Mouse (Mus musculus) lung, postnatal 25 days (tissue): ENCODE results near the gene Grin2d.

Experiments used
- DNase-seq: peaks from one replicate; pipeline ENCODE4 v3.0.0; 2022; ENCODE audit warnings: low spot score

The Grin2d gene

GRCm38 (mm10) chr7:45805941-45806340 lies 72.2 kb downstream of the Grin2d start:
- no peak for DNase-seq

GRCm38 (mm10) chr7:45802551-45802950 lies 75.6 kb downstream of the Grin2d start:
- no peak for DNase-seq

GRCm38 (mm10) chr7:45801348-45801747 lies 76.8 kb downstream of the Grin2d start:
- DNase-seq = peak; percentile 94

DNA sequence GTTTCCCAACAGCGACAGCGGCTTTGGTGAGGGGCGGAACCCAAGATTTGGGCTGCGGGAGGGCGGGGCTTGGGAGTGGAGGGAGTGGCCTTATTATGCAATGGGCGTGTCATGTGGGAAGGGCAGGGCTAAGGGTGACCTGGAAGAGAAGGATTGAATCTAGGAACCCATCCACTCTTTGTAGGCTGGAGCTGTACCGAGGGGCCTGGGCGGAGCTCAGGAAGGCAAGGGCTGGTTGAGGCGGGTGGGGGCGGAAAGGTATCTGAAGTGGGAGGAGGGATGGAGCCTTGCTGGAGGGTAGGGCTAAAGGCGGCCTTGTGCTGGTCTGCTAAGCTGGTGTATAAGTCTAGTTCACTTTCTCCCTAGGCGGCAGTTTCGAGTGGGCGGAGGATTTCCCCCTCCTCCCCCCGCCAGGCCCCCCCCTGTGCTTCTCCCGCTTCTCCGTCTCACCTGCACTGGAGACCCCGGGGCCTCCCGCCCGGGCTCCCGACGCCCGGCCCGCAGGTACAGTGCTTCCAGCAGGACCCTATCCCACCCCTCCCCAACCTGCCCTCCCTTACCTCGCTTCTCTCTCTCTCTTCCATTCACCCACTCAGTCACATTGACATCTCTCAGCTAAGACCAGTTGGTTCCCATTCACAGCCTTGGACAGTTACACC lies 77.5 kb downstream of the Grin2d start:
- DNase-seq = peak; percentile 59

DNA sequence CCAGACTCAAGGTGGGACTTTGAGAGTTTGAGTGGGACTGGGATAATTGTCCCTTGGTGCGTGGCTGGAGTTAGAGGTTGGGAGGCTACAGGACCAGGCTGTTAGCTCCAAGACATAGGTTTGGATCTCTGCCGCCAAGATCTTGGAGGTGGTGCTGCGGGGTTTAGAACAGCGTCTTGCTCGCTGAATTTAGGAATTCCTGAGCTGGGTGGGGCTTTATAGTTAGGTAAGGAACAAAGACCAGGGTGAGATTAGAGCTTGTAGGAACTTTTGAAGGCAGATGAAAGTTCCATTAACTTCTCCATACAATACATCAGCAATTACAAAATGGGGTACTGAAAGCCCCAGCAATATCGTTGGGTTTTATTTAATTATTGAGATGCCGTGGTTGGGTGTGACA lies 78.2 kb downstream of the Grin2d start:
- no peak for DNase-seq

DNA sequence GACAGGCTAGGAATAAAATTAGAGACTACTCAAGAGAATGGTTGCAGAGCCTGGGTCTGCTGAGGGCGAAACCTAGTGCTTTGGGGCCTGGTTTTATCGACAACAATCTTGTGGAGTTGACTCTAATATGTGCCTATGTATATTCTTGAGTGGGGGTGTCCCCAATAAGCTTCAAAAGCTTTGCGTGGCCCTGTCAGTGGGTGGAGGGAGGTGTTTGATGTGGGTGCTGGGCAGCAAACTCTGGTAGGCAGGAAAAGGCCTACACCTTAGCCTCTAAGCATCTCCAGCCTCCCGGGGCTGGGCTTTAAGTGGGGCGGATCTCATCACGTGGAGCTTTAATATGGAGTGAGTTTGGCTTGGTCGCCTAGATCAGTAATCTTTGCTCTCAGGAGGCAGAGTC lies 79.2 kb downstream of the Grin2d start:
- DNase-seq = no peak

DNA sequence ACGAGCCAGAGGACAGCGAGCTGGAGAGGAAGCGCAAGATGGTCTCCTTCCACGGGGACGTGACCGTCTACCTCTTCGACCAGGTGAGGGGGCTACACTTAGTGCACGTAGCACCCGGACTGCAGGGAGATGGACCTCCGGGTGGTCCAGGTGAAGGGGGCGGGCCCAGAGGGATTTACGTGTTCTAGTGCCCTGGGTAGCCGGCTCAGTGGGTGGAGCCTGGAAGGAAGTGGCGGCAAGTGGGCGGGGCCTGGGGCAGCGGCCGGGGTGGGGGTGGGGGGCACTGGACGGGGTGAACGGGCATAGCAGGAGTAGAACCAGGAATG lies 79.7 kb downstream of the Grin2d start:
- DNase-seq = no peak

DNA sequence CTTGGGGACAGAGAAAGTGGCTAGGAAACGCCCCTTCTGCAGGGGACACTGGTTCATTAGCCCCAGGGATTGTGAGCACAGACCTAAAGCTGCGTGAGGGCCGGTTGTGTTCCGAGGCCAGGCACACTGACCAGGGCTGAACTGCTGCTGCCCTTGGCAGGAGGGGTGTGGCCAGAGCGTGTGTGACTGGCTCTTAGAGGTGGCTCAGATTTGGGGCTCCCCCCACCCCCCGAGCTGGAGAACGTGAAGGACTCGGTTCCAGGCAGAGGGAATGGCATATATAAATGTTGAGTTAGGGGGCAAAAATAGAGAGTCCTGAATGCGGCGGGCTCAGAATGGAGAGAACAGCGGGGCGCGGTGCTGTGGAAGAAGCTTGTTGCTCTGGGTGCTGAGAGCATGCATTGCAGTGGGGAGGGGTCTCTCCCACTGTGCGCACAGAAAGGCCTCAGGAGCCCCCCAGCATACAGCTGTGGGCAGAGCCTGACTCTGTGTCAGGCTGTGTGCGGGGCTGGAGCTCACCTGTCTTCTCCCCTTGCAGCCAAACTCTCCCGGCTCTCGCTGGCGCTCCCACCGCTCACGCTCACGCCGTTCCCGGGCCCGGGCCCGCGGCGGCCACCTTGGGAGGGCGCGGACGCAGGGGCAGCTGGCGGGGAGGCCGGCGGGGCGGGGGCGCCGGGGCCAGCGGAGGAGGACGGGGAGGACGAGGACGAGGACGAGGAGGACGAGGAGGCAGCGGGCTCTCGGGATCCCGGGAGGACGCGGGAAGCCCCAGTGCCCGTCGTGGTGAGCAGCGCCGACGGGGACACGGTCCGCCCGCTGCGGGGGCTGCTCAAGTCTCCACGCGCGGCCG lies 80.3 kb downstream of the Grin2d start:
- DNase-seq = no peak

GRCm38 (mm10) chr7:45796950-45797349 lies 81.2 kb downstream of the Grin2d start:
- DNase-seq = no peak

- DNase-seq = no peak
Measured at GRCm38 (mm10) chr7:45794971-45795370, 83.2 kb downstream of the Grin2d start.

GRCm38 (mm10) chr7:45793969-45794585 lies 84.1 kb downstream of the Grin2d start:
- no peak for DNase-seq

DNA sequence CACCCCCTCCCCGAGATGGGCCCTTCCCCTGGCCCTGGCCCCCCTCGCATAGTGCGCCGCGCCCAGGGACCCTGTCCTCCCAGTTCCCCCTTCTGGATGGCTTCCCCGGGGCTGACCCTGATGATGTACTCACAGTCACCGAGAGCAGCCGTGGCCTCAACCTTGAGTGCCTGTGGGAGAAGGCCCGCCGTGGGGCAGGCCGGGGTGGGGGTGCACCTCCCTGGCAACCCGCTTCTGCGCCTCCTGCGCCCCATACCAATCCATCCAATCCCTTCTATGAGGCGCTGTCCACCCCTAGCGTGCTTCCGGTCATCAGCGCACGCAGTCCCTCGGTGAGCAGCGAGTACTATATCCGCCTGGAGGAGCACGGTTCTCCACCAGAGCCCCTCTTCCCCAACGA lies 84.9 kb downstream of the Grin2d start:
- no peak for DNase-seq

GRCm38 (mm10) chr7:45791756-45792490 lies 86.3 kb downstream of the Grin2d start:
- no peak for DNase-seq

- no peak for DNase-seq
Measured at GRCm38 (mm10) chr7:45790721-45791120, 87.5 kb downstream of the Grin2d start.

DNA sequence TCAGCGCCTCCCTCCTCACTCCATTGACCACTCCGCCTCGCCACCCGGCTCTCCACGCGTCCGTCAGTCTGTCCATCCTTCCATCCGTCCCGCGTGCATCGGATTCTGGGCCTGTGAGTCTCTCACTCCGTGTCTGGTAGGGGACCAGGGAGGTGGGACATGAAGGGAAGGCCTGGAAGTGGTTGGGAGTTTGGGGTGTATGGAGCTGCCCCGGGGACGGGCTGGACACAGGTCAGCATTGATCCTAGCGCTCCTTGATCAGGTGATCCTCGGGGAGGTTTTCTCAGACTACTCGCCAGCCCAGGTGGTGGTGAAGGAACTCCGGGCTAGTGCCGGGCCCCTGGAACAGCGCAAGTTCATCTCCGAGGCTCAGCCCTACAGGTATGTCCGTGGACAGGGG lies 90.5 kb downstream of the Grin2d start:
- no peak for DNase-seq

GRCm38 (mm10) chr7:45786661-45787413 lies 91.3 kb downstream of the Grin2d start:
- no peak for DNase-seq

DNA sequence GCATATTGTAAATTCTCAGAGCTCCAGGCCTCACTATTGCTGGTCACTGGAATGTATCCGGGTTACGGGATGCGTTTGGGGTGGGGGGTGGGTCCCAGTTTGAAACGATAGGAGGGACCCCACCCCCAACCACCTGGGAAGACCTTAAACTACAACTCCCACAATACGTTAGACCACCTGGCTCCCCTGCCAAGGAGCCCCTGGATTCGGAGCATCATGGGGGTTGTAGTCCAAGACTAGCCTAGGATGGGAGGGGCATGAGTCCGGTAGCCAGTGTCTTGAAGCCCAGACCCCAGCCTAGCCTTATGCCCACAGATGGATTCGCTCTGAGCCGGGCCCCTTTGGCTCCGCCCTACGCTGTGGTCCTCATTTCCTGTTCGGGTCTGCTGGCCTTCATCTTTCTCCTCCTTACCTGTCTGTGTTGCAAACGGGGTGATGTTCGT lies 92.0 kb downstream of the Grin2d start:
- no peak for DNase-seq

DNA sequence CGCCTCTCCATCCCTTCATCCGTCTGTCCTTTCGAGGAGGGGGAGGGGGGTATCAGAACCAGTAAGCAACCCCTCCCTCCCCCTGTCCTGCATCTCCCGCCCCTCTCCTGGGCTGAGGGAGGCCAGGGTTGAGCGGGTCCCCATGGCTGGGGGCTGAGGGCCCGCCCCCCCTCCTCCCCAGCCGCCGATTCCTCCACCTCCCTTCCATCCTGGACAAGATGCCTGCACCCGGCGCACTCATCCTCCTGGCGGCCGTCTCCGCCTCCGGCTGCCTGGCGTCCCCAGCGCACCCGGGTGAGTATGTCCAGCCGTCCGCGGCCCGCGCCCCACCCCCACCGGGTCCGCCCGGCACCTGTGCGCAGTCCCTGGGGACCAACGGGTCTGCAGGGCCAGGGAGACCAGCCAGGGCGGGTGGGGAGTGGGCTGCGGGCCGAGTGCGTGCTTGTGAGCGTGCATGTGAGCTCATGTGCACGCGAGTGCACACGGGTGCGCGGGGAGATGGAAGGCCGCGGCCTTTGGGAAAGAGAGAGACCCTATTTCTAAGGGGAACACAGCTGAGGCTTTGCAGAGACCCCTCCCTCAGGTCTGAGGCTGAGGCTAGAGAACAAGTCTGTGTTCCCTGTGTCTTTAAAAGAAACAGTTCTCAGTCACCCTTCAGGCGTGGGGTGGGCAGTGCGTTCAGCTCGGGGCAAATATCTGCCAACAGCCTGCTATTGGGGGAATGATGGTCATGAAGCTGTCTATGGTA lies 92.6 kb downstream of the Grin2d start:
- DNase-seq = no peak

DNA sequence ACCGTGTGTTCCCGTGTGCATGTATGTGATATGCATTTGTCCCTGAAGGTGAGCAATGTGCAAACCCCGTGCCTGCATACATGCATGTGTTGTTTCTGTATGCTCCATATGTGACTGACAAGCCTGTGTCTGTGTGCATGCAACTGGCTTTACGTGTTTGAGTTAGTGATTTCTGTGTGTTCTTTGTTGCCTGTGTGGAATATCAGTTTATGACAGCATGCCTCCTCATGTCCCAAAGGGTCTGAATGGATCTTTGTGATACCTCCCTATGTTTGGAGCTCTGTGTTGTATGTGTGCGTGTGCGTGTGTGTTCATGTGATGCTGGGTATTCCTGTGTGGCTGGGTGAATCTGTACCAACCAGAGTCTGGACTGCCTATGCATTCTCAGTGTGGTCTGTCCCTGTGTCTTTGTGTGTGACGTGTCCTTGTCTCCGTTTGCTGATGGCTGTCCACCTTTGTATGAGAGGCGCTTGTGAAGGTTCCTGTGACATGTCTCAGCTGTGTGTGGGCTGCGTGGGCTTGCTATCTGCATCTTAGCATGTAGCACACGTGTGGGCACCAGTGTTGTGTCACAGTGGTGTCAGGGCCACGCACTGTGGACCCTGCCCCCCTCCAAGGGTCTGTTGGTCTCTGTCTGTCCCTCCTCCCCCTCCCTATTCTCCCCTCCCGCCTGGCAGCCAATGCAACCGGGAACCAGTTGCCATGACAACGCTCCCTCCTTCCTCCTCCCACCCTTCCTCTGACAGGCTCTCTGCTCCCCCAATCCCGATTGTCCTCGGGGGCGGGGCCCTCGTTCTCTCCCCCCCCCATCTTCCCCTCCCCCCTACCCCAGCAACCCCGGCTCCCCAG lies 93.4 kb downstream of the Grin2d start, which contains the start of gene Sult2b1:
Gene Sult2b1 (minus strand): TSS at position 146 of the 849 bp plus-strand sequence.
- no peak for DNase-seq

- DNase-seq = peak; percentile 71
Measured at GRCm38 (mm10) chr7:45783511-45784091, 94.6 kb downstream of the Grin2d start, which contains the start of gene Lmtk3. Lmtk3 (plus strand) TSS chr7:45783738.
